Mouse (Mus musculus): ENCODE measurements around the gene Zcwpw1. TPM values are rescaled to one million over a fixed set of nuclear protein-coding genes. Genes with fewer than 3 reads are reported as not detected.
A peak's percentile ranks its signal among the peaks of the same experiment; 100 is the strongest.
"Not testable (repeated sequence)": the region's sequence is repeated elsewhere in the genome, so short reads cannot be mapped to it uniquely, and the experiment has no call there.

Zcwpw1 gene
- polyA plus RNA-seq, 1 experiment, result 0.39 TPM

GRCm38 (mm10) chr5:137836611-137837010 lies 49.0 kb downstream of the Zcwpw1 start:
- Histone ChIP-seq H3K4me3 (ENCODE audit: low read depth, low read length) (no peak overlapping the region), H3K36me3 (ENCODE audit: control insufficient read depth, insufficient read depth, low read length) (no peaks in the 10 kb centered on the region), H3K27ac (ENCODE audit: insufficient read depth, low read depth, low read length) (no peak overlapping the region), H3K4me1 (ENCODE audit: control insufficient read depth, insufficient read depth, insufficient read length, low read length) (no peaks in the 10 kb centered on the region), H3K27me3 (ENCODE audit: control insufficient read depth, insufficient read depth, low read length) (no peaks in the 10 kb centered on the region)
- no peak for TF ChIP-seq CTCF (IDR thresholded peaks at IDR 0.05; ENCODE audit: extremely low read depth, insufficient read length, insufficient replicate concordance, low read depth, low read length)
- no peak for TF ChIP-seq POLR2A (IDR thresholded peaks at IDR 0.05; ENCODE audit: low read depth, low read length)

- H3K4me3 ChIP-seq (ENCODE audit: low read depth, low read length); H3K27me3 ChIP-seq (ENCODE audit: control insufficient read depth, insufficient read depth, low read length); H3K36me3 ChIP-seq (ENCODE audit: control insufficient read depth, insufficient read depth, low read length); H3K4me1 ChIP-seq (ENCODE audit: control insufficient read depth, insufficient read depth, insufficient read length, low read length); H3K27ac ChIP-seq (ENCODE audit: insufficient read depth, low read depth, low read length): not testable (repeated sequence)
Observed at GRCm38 (mm10) chr5:137837110-137837509, 49.5 kb downstream of the Zcwpw1 start.

- H3K4me1 ChIP-seq (ENCODE audit: control insufficient read depth, insufficient read depth, insufficient read length, low read length); H3K4me3 ChIP-seq (ENCODE audit: low read depth, low read length); H3K27ac ChIP-seq (ENCODE audit: insufficient read depth, low read depth, low read length); H3K36me3 ChIP-seq (ENCODE audit: control insufficient read depth, insufficient read depth, low read length); H3K27me3 ChIP-seq (ENCODE audit: control insufficient read depth, insufficient read depth, low read length): not testable (repeated sequence)
- 90% methylated on average over 1 of the region's 1 CpGs for WGBS
Observed at GRCm38 (mm10) chr5:137850313-137850712, 62.7 kb downstream of the Zcwpw1 start.

GRCm38 (mm10) chr5:137854907-137855306 lies 67.3 kb downstream of the Zcwpw1 start:
- not testable (repeated sequence) for H3K4me3 ChIP-seq (ENCODE audit: low read depth, low read length); H3K36me3 ChIP-seq (ENCODE audit: control insufficient read depth, insufficient read depth, low read length); H3K27ac ChIP-seq (ENCODE audit: insufficient read depth, low read depth, low read length); H3K27me3 ChIP-seq (ENCODE audit: control insufficient read depth, insufficient read depth, low read length); H3K4me1 ChIP-seq (ENCODE audit: control insufficient read depth, insufficient read depth, insufficient read length, low read length)
- WGBS, result 82% methylated on average over 3 of the region's 3 CpGs

GRCm38 (mm10) chr5:137856870-137857269 lies 69.3 kb downstream of the Zcwpw1 start:
- not testable (repeated sequence) for H3K4me1 ChIP-seq (ENCODE audit: control insufficient read depth, insufficient read depth, insufficient read length, low read length); H3K27ac ChIP-seq (ENCODE audit: insufficient read depth, low read depth, low read length); H3K27me3 ChIP-seq (ENCODE audit: control insufficient read depth, insufficient read depth, low read length); H3K36me3 ChIP-seq (ENCODE audit: control insufficient read depth, insufficient read depth, low read length)
- H3K4me3 ChIP-seq (ENCODE audit: low read depth, low read length), result peak overlapping the region; percentile 34; the same call in 1 of the 2 replicates
- WGBS, result 40% methylated on average over 5 of the region's 5 CpGs

- WGBS, result 58% methylated on average over 2 of the region's 2 CpGs
- H3K36me3 ChIP-seq (ENCODE audit: control insufficient read depth, insufficient read depth, low read length); H3K27ac ChIP-seq (ENCODE audit: insufficient read depth, low read depth, low read length); H3K4me1 ChIP-seq (ENCODE audit: control insufficient read depth, insufficient read depth, insufficient read length, low read length); H3K27me3 ChIP-seq (ENCODE audit: control insufficient read depth, insufficient read depth, low read length): not testable (repeated sequence)
- peak within 1 kb of the TSS; percentile 40 for H3K4me3 ChIP-seq (ENCODE audit: low read depth, low read length)
Observed at GRCm38 (mm10) chr5:137857960-137858710, 70.5 kb downstream of the Zcwpw1 start, which contains the start of gene Pilrb1. Gene Pilrb1 (minus strand): TSS chr5:137858106.

- not testable (repeated sequence) for H3K36me3 ChIP-seq (ENCODE audit: control insufficient read depth, insufficient read depth, low read length); H3K4me1 ChIP-seq (ENCODE audit: control insufficient read depth, insufficient read depth, insufficient read length, low read length); H3K27ac ChIP-seq (ENCODE audit: insufficient read depth, low read depth, low read length); H3K27me3 ChIP-seq (ENCODE audit: control insufficient read depth, insufficient read depth, low read length); H3K4me3 ChIP-seq (ENCODE audit: low read depth, low read length)
- 81% methylated on average over 1 of the region's 1 CpGs for WGBS
Observed at GRCm38 (mm10) chr5:137864008-137864407, 76.4 kb downstream of the Zcwpw1 start.

- not testable (repeated sequence) for H3K4me1 ChIP-seq (ENCODE audit: control insufficient read depth, insufficient read depth, insufficient read length, low read length); H3K4me3 ChIP-seq (ENCODE audit: low read depth, low read length); H3K27me3 ChIP-seq (ENCODE audit: control insufficient read depth, insufficient read depth, low read length); H3K27ac ChIP-seq (ENCODE audit: insufficient read depth, low read depth, low read length); H3K36me3 ChIP-seq (ENCODE audit: control insufficient read depth, insufficient read depth, low read length)
- WGBS, result 72% methylated on average over 2 of the region's 2 CpGs
Observed at GRCm38 (mm10) chr5:137868600-137868999, 81.0 kb downstream of the Zcwpw1 start.

GRCm38 (mm10) chr5:137871644-137872380 lies 84.2 kb downstream of the Zcwpw1 start, which contains the start of gene Pilrb2:
Gene Pilrb2 (minus strand): TSS chr5:137871815.
- H3K4me1 ChIP-seq (ENCODE audit: control insufficient read depth, insufficient read depth, insufficient read length, low read length); H3K36me3 ChIP-seq (ENCODE audit: control insufficient read depth, insufficient read depth, low read length); H3K27me3 ChIP-seq (ENCODE audit: control insufficient read depth, insufficient read depth, low read length): not testable (repeated sequence)
- Histone ChIP-seq H3K27ac (ENCODE audit: insufficient read depth, low read depth, low read length) (peak within 1 kb of the TSS; percentile 22; the same call in 1 of the 2 replicates), H3K4me3 (ENCODE audit: low read depth, low read length) (peak within 1 kb of the TSS; percentile 33)
- WGBS, result 65% methylated on average over 3 of the region's 3 CpGs
